Mouse (Mus musculus) NIH3T3 (cell line): ENCODE data around the gene Nrxn3.

Source experiments
- DNase-seq: peaks from one replicate; pipeline ENCODE4 v3.0.0-alpha.2; 2012; ENCODE audit warnings: low read depth

Nrxn3 gene

DNA sequence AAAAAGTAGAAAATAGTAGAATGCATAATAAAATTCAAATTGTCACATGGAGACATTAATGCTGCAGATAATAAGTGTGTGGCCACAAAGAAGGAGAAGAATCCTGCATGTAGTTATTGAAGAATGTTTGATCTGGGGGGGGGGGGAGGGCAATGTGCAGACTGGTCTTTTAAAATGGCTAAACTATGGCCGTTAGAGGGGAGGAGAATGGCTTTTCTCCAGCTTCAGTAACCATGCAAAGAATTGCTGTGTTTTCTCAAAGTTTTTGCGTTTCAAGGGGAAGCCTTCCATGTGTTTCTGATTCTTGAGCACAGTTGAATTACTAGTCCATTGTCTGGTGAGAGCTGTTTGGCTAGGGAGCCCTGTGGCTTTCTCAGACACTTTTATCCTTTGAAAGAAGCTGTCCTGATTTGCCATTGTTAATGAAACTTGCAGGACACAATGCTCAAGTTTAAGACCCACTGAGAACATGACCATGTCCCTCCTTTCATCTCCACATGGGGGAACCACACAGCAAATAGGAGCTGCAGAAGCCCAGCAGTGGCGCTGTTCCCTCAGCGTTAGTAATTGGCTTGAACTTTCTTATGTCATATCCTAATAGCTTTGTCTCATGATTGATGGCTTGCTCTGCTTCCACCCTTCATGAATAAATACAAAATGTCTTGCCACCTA, 808.1 kb downstream of the Nrxn3 start:
- no peak for DNase-seq

DNA sequence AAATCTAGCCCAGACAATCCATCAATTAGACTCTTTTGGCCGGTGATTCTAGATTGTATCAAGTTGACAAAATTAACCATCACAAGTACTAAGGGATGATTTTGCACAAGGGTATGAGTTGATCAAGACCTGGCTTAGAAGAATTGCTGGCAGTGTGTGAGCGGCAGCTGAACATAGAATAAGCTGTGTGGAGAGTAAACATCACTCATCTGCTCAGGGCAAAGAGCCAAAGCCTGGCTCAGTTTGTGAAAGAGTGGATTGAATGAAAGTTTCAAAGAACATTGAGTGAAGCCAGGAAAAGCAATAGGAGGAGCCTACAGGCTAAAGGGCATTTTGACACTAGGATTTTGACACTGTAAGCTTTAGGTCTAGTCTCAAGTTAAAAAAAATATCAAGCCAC, 828.6 kb downstream of the Nrxn3 start:
- no peak for DNase-seq

DNA sequence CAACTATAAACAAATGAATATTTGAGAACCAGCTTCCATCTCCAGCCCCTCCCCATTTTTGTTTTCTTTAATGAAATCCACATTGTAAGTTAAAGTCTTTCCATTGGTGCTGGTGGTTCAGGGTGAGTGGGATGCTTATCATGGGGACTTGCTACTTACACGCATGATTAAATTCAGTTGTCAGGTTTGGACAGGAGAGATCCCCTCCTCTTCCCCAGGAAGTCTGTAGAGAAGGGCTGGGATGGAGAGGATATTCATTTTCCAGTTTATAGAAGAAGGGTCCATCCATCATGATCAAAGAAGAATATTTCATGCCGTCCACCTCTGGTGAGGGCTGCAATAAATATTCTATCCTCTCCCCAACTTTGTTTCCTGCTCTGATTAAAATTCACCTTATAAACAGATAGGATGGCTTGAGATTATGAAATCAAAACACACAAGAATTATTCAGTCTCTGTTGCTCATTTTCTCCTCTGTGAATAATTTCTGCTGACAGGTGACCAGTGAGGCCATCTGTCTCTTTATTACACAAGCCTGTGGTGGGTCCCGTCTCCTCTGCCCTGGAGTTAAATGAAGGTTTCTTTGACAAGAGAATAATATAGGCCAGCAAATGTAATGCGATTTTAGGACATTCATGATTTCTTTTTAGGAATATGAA, 830.7 kb downstream of the Nrxn3 start:
- DNase-seq = no peak

DNA sequence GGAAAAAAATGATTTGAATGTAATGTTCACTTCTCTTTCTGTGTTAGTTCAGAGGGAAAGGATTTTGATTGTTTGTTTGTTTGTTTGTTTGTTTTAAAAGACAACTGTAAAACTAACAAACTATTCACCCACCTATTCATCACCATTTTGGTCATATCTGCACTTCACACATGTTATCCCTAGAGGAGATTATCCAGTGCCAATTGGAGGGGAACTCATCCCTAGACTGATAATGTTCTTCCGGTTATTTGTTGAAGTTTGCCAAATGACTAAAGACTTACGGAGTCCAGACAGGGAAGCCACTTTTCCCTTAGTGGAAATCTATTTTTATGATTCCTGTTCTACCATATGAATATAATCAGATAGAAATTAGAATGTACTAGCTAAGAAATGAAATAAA, 831.5 kb downstream of the Nrxn3 start:
- DNase-seq = no peak

DNA sequence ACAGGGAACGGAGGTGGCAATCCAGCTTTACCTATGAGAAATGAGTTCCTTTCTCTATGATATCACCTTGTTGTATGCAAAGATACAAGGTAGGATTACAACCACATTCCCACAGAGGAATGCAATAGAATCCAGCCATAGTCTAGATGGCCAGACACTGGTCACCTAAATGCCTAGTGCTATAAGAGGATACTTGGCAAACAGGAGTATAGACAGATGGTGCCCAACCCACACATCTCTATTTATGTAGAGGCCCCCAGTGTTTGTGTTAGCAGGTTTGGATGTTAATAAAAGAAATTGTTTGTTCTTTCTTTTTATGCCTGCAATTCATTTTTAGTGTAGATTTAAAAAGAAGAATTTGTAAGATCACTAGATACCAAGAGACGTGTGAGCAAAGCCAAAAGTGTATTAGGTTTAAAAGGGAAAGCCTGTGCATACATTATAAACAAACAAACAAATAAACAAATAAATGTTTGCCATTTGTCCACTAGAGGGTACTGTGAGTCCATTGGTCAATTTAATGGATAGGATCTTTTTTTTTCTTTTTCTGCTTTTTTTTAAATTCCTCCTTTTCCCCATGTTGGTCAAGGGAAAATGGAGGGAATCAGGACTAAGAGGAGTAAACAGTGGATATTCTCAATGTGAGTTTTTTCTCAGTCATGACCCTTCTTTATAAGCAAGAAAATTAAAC, 832.2 kb downstream of the Nrxn3 start:
- DNase-seq = no peak

DNA sequence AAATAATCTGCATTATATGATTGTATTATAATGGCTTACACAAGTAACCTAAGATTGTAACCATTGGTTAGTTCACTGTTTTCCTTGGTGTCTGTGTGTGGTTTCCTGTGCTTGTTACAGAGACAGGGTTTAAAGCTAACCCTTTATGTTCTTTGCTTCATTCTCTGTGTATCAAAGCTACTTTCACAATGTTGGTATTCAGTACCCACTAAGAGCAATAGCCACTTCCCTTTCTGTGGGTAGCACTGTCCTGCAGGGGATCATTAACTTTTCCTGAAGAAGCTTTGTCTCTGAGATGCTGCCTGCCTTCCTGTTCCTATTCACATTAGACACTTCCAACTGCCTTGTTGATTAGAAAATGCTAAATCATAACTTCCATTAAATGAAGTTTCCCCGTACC, 836.2 kb downstream of the Nrxn3 start:
- no peak for DNase-seq

DNA sequence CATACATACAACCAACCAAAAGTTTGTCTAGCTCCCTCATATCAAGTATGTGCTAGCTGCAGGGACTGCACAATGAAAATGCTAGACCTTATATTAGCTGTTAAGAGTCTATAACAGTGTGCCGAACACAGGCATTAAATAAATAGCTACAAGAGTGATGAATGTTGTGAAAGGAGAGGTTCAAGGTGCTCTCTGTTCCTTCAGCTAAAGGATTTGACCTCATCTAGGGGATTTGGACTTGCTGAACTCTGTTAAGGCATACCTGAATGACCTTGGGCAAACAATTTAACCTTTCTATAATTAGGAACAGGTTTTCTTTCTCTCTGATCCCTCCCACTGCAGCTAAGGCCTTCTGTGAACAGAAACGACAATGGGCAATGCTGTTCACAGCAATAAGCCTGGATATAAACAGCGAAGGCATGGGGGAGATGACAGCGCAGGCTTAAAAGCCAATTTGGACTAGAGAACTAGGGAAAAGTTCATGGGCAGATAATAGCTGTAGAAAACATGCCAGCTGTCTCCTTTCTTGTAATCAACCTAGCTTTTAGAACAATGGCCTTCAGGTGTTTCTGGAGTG, 839.4 kb downstream of the Nrxn3 start:
- DNase-seq = no peak

DNA sequence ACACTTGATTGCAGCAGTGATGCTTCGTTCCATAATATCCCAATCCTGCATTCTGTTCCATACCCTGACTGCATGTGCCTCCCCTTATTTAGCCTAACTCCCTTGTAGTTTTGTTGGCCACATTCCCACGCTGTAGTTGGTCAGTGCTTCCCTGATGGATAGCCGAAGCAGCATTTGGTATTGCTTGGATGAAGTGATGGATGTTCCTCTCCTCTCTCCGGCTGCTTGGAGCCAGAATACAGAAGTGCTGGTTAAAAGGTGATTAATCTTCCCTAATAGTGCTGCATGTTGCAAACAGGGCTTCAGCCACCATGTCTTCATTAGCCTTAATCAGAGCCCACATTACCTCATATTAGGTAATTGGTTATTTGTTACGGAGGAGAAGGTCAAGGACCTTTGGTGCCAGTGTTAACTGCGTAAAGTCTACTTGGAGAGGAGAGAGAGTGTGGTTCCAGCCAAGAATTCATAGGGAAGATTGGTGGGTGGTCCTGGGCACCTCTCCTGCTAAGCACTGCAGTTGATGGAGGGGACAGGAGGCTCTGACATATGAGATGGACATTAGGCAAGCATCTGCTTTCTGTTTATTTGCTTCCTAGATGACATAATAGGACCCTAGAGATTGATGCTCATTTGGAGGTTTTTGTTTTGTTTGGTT, 846.2 kb downstream of the Nrxn3 start:
- no peak for DNase-seq

DNA sequence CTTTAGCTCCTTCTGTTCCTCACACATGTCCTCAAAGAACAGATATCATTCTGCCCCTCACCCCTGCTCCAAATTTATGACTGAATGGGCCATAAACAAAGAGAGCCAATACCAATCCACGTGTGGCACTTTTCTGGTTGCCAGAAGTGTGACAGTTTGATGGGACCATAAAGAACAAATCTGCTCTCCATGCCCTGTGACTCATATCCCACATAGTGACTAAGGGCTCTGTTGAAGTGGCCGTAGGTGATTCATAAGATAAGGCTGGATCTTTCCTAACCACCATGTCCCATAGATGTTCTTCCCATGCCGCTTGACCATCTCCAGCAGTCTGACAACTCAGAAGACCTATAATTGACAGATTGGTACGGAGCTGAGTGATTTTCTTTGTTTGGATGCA, 869.8 kb downstream of the Nrxn3 start:
- no peak for DNase-seq

DNA sequence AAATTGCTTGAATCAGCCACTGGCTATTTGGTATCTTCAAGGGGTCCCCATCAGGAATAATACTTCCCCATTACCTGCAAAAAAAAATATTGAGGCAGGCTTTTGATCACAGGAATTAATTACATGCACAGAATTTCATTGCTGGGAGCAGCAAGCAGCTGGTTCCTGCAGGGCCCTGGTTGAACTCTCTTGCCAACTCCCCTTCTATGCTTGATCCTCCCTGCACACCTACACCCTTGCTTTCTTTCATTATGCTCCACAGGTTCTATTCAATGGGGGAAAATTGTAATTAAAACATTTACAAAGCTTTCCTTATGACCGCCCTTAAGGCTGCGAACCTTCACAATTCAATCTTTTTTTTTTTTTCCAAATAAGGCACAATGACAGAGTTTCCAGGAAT, 891.0 kb downstream of the Nrxn3 start:
- no peak for DNase-seq

DNA sequence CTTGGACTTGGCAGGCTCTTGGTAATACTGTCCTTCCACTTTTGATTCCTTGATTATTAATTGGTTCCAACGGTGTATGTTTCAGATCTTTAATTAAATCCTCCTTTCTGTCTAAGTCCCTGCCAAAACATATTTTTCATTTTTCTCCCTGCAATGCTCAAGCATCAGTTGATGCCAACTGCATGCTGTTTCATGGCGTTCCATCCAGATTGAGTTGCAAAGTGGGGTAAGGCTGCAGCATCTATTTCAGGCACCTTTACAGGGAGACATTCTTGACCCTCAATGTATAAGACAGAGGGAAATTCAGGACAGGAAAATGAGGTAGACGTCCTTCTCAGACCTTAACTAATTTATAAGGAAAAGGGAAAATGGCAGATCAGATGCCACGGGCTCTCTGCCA, 903.1 kb downstream of the Nrxn3 start:
- no peak for DNase-seq

DNA sequence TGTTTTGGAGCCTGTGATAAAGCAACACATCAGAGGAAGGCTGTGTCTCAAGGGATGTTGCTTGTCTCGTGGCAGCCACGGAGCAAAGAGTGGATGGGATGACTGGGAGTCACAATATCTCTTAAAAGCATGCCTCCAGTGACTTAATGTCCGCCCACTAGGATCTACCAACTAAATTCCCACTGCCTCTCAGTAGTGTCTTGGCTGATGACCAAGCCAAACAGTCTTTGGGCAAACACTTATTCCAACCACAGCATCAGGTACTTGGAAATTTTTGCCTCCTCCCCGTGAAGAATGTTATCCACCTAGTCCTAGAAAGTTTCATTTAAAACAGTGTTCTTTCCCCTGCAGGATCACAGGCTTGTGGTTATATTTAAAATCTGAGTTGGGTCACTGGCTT, 917.4 kb downstream of the Nrxn3 start:
- DNase-seq = no peak

DNA sequence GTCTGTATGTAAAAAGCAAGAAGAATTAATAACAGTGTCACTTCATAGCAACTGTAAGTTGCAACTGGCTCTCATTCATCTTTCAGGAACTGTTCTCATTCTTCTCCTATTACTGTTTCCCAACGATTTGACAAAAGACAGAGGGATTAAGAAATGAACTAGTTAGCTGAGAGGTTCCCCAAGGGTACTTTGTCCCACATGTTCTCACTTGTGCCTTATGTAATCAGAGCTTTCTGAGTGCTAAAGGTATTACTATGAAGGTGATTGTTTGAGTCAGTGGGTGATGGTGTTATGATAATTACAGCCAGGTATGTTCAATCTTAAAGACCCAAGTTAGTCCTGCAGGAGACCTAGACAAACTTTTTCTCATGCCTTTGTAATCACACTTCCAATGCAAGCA, 918.8 kb downstream of the Nrxn3 start:
- no peak for DNase-seq

DNA sequence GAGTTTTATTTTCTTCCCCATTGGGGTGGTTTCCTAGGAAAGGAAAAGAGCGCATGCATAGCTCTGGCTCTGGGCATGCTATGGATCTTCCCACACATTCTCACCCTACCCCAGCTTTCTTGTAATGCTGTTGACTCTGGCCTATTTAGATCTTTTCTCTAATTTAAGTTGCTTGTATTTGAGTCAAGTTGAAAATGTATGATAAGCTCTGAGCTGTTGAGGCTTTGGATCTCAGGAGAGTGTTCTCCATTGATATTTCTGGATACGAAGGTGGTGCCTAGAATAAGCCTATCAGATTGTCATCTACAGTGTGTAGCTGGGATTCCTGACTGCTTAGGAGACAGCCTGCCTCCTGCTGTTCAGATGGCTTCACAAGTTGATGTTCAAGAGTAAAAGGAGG, 930.5 kb downstream of the Nrxn3 start:
- DNase-seq = no peak

DNA sequence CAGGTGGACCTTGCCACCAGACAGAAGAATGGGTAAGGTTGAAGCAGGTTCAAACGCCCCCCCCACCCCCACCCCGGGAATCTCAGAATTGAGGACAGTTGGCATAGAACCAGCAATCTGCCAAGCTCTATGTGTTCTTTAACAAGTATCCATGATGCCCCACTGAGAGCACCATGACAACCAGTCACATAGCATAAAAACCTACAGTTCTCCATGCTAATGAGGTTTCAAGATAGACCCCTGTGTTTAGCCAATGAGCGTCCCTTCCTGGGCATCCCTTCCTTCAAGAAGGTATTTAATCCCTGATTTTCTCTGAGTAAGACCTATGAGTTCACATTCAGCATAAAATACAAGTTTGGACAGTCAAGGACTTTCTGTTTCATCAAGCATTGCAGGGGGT, 938.5 kb downstream of the Nrxn3 start:
- no peak for DNase-seq

DNA sequence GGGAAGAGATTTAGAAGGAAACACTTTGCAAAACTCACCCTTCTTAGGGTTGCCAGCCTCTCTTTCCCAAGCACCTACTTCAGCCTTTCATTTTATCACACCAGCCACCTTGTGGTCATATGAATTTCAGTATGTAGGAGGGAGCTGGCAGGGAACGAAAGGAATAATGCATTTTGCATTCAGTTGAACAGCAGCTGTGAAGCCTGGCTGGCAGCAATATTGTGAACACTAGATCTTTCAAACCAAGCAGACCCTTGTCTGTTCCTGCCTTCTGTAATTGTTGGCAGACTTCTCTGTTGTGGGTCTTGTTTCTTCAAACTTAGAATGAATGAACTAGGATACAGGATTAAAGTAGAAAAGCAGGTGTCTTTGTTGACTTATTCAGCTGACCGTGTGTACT, 946.2 kb downstream of the Nrxn3 start:
- DNase-seq = no peak

DNA sequence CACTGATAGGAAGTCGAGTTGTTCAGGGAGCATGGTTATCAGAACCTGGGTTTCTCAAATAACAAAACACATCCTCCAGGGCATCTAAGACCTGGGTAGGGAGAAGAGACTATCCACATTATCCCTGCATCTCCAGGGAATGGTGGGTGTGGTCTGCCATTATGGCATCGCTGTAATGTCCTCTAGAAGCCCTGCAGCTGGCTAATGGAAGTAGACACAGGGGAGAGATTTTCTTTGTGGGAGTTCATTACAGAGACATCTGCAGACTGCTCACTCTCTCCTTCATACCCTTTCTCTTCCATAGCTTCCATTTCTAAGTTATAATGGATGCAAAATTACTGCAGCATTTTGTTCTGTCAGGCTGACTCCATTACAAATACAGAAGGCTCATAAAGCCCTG, 950.1 kb downstream of the Nrxn3 start:
- DNase-seq = no peak

DNA sequence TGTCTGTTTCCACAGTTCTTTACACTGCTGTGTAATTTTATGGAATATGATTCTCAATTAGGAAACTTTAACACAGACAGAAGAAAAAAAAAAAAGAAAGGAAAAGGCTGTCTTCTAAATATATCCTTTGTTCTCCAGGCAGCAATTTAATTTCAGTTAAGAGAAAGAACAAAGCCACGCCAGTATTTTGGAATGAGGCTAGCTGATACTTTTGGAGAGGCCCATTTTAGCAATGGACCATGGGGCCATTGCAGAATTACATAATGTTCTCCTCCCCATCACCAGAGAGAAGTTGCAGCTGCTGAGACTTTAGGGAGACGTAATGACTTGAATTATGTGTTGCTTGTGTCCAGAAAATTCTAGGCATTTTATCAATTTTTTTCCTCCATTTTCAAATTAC, 963.0 kb downstream of the Nrxn3 start:
- no peak for DNase-seq

DNA sequence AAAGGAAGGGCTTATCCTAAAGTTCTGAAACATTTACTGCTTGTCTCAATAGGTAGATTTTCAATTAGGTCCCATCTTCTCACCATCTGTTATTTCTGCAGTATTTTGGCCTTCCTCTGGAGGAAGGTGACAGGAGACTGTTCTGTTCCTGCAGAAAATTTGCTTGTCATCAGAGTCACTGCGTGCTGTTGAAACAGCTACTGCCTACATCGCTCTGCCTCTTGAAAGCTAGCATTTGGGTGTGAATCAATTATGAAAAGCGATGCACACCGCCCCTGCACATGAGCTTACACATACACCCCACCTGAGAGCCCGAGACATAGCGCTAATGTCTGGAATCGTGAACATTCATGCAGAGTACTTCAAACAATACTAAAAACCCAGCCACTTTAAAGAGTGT, 966.4 kb downstream of the Nrxn3 start:
- no peak for DNase-seq

DNA sequence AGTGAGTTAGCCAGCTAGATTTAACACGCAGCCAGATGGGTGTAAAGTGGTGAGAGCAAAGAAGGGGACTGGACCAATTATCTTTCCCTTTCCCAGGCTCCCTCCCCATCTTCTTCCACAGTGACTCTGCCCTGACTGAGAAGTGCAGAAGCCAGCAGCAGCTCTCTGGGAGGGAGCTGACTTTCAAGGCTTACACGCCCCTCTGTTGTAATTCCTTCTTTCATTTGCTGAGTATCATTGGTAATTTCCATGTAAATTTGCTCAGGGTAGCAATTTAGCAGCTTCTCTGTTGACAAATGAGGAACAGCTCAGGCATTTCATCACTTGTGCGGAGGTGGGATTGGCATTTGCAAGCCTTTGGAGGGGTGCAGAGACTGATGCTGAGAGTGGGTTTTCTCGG, 976.8 kb downstream of the Nrxn3 start:
- no peak for DNase-seq

DNA sequence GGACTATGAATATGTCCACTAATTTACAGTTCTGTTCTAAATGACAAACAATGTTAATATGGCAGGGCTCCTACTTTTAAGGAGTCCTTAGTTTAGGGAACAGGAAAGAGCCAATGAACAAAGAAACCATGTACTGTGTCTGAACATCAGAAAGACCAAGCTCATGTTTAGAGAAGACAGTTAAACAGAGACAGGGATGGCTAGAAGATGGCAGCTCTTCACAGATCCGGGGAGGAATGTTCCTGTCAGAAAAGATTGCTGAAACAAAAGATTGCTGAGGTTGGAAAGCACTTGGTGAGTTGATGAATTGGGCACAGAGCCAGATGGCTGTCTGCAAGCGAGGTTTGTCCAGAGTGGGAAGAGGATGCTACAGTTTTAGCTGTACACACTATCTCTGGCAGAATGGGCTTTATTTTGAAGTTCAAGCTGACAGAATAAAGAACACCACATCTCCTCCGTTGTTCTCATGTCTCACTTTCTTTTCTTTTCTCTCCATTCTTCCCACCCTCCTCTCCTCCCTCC, 978.3 kb downstream of the Nrxn3 start:
- no peak for DNase-seq

DNA sequence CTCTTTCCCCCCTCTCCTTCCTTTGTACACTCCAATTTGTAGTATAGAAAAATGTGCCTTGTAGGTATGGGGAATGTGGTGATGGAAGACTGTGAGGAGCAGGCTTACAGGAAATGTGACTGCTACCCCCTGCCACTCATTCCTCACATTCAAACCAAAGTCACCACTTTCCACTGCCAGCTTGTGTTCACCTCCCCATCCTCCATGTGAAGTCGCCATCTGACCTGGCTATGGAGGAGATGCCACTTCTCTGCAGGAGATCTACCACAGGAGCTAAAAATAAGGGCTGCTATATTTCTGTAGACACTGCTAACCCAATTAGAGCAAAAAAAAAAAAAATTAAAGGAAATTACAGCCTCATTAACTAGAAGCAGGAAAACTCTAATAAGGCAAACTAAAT, 980.3 kb downstream of the Nrxn3 start:
- DNase-seq = no peak

DNA sequence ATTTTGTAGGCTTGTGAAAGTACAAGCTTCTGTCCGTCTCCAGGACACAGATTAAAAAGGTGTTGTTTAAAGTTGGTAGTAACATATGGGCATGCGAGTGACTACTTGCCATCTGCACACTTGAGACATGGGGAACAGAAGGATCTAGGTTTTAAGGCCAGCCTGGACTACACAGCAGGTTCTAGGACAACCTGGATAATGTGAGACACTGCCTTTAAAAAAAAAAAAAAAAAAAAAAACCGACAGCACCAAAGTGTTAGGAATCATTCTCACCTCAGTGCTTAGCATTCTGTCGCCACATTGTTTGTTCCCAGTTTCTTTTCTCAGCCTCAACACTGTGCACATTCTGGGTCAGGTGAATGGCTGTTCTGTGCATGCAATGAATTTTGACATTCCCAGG, 985.2 kb downstream of the Nrxn3 start:
- no peak for DNase-seq
